Mouse (Mus musculus) liver, postnatal 0 days (tissue): ENCODE measurements around the gene Fabp2.
A peak's percentile ranks its signal among the peaks of the same experiment; 100 is the strongest.

ENCODE experiments used
- CTCF ChIP-seq: sonication (generic); IDR thresholded peaks from 2 replicates; pipeline ENCODE4 v1.5.1; 2016; ENCODE audit warnings: antibody characterized with exemption, low read depth
- EP300 ChIP-seq: IDR thresholded peaks from 2 replicates; pipeline ENCODE4 v1.6.1; 2016; ENCODE audit warnings: antibody characterized with exemption, low read depth, mild to moderate bottlenecking

DNA sequence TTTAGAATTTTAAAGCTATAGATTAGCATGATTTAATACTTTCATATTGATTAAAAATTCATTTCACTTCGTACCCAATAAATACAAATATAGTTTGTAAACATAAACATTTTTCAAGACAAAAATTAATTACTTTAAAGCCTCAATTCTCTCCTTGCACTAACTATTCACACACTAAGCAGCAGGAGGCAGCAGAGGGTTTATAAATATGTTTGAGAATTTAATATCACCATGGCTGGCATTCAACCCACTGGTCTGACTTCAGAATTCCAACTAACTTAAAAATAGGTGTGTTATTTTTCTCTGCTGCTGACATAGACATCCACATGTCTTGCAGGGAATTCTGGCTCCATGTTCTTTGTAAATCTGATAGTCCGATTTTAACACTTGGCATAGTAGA lies 44.3 kb downstream of the Fabp2 start:
- TF ChIP-seq CTCF (peak; percentile 57), EP300 (no peak)
